Mouse (Mus musculus) MN1 (cell line): ENCODE results near the gene Six4.
"Not testable (repeated sequence)": the region's sequence is repeated elsewhere in the genome, so short reads cannot be mapped to it uniquely, and the experiment has no call there.

Experiments used
- DNase-seq: peaks from one replicate; pipeline ENCODE4 v3.0.0-alpha.2; 2016; ENCODE audit warnings: low spot score

Six4 gene

GRCm38 (mm10) chr12:73088500-73088899, 24.8 kb downstream of the Six4 start:
- no peak for DNase-seq

GRCm38 (mm10) chr12:73087086-73087485, 26.2 kb downstream of the Six4 start:
- DNase-seq, result no peak

- no peak for DNase-seq
Measured at GRCm38 (mm10) chr12:73085739-73086630, 27.3 kb downstream of the Six4 start.

DNA sequence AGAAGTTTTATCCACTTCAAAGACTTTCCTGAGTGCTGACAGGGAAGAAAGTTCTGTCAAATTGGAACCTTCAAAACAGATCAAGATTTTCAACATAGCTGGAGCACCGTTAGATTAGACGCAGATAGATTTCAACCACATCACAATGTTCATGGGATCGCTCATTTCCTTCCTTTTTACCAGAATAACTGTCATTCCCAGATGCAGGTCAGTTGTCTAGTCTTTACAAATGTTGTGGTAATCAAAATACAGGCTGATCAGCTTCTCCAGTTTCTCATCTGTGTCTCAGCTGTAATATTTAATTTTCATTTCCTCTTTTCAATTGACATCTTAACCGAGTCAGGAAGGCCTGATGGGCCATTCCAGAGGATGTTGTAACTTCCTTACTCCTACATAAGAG, 29.5 kb downstream of the Six4 start:
- no peak for DNase-seq

DNA sequence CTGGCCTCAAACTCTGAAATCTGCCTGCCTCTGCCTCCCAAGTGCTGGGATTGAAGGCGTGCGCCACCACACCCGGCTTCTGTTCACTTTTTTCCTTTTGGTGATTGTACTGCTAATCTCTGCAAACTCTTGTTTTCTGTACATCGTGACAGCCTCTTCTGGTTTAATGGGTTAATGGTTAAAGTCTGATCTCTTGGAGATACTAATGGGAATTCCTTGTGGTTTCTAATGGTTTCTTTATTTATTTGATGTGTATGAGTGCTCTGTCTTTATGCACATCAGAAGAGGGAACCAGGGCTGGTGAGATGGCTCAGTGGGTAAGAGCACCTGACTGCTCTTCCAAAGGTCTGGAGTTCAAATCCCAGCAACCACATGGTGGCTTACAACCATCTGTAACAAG, 31.4 kb downstream of the Six4 start:
- DNase-seq, result not testable (repeated sequence)

- DNase-seq, result no peak
Measured at GRCm38 (mm10) chr12:73060805-73061410, 52.3 kb downstream of the Six4 start.

GRCm38 (mm10) chr12:73057492-73057891, 55.8 kb downstream of the Six4 start:
- no peak for DNase-seq

DNA sequence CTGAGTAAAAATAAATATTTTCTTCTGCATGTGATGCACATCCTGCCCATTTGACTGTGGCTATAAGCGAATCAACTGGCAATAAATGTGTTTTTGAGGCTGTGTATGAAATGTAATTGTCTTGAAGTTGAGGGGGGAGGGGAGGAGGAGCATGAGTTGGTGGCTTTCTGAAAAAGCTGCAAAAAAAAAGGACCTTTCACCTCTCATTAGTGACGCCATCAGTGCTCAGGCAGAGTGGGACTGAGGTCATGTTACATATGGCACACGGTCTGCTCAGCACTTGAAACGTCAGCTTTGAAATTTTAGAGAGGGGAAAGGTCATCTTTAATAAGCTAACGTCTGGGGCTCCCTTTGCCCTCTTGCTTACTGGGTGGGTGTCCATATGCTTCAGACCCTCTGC, 57.8 kb downstream of the Six4 start:
- no peak for DNase-seq

DNA sequence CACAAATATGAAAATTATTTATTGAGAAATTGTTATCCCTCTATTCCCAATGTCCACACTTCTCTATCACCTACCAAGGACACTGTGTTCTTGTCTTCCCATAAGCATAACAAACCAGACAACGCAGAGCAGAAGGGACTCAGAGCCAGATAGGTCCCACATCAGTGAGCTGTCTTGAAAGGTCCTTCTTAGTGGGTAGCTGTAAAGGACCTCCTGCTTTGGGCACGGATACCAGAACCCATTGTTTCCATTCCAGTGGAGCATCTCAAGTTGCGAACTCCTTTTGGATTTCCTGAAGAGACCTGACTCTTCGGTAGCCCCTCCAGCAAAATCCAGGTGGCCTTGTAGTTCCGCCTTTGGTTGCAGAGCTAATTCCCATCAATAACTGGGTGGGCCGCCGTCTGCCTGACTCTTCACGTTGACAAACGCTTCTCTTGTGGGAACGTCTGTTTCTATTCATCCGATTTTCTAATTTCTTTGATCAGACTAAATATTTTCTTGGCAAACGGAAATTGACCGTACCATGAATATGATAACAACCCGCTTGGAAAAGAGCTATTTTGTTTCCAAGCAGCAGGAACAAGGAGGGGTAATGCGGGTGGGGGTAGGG, 58.6 kb downstream of the Six4 start:
- no peak for DNase-seq

- DNase-seq, result peak; percentile 90
Measured at GRCm38 (mm10) chr12:73053668-73054241, 59.5 kb downstream of the Six4 start, which contains the start of gene Six1. Gene Six1 (minus strand): TSS chr12:73053887.

DNA sequence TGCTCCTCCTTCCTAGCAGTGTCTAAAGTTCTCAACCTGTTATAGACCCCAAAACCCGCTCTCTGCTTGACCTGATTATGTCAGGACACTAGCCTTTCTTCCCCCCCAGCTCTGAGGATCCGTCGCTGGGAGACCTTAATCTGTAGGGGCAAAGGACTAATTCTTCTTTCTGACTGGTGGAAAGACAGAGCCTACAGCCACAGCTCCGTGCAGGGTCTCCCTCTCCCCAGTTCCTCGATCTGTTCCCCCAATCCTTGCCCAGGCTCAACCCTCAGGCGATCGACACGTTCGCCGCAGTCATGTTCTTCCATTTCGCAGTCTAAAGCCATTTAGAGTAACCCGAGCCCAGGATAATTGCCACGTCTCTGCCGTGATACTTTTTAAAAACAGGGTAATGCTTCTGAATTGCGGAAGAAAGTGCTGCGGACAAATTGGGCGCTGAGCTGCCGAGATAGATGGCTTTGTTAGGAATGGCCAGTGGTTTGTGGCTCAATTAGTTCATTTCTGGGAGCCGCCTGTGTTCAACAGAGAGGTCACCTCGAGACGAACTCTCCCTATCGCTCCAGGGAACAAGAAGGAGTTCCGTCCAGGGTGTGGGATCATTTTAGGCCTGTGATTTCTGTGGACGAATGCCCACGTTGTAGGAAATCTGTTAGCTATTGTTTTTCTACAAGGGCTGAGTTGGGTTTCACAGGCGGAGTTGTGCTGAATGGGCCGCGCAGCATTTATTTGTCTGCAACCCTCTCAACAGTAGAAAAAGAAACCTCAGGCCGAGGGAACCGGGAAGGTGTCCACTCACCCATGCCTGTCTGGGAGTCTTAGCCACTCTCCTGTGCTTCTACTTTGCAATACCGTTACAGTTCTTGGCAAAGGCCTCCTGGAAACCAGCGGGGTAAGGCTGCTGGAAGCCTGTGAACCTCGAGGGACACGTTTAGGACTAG, 60.3 kb downstream of the Six4 start:
- peak; percentile 56 for DNase-seq

GRCm38 (mm10) chr12:73052036-73052650, 61.1 kb downstream of the Six4 start:
- DNase-seq, result peak; percentile 24

GRCm38 (mm10) chr12:73050811-73051580, 62.3 kb downstream of the Six4 start:
- peak; percentile 12 for DNase-seq

DNA sequence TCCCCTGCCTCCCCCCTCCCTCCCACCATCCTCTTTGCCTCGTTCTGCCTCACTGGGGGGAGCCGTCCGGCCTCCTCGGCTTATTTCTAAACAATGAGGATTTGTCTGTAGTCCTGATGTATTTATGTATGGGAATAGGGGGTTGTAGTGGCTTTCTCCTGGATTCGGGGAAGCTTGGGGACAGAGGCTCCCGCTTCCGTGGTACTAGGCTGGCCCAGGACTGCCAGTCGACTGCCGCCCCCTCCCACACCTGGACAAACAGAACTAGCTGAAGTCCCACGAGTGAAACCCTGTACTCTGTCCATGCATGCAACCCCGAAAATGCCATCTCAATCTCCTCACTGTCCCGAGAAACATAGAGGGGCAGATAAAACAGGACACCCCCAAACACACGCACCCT, 63.0 kb downstream of the Six4 start:
- no peak for DNase-seq
